Mouse (Mus musculus): ENCODE results near the gene Thsd4. TPM values are rescaled to one million over a fixed set of nuclear protein-coding genes. Genes with fewer than 3 reads are reported as not detected.
A peak's percentile ranks its signal among the peaks of the same experiment; 100 is the strongest.
"Not testable (repeated sequence)": the region's sequence is repeated elsewhere in the genome, so short reads cannot be mapped to it uniquely, and the experiment has no call there.

Gene Thsd4
- polyA plus RNA-seq, 1 experiment from 2014 or later: 5.1 TPM

- Histone ChIP-seq H3K9me3 (ENCODE audit: control insufficient read depth, low read length) (no peaks in the 10 kb centered on the region), H3K4me3 (ENCODE audit: low read depth, low read length) (no peak overlapping the region), H3K4me1 (replicated peaks; ENCODE audit: control insufficient read depth, insufficient read depth, low read length) (no peaks in the 10 kb centered on the region), H3K27me3 (ENCODE audit: control insufficient read depth, insufficient read depth, low read length) (no peaks in the 10 kb centered on the region), H3K27ac (ENCODE audit: low read depth, low read length) (no peak overlapping the region), H3K36me3 (ENCODE audit: control insufficient read depth, insufficient read depth, low read length) (no peaks in the 10 kb centered on the region), H3K4me2 (replicated peaks; ENCODE audit: low read depth, low read length) (no peak overlapping the region), H3K9ac (ENCODE audit: low read depth, low read length) (no peak overlapping the region)
- DNase-seq (ENCODE audit: low spot score): no peak
- no peak for ATAC-seq (ENCODE audit: low FRiP score)
- WGBS: 77% methylated on average over 2 of the region's 2 CpGs
Observed at GRCm38 (mm10) chr9:59981116-59981515, 540.7 kb downstream of the Thsd4 start.

GRCm38 (mm10) chr9:59971263-59971662 lies 550.6 kb downstream of the Thsd4 start:
- H3K27me3 ChIP-seq (ENCODE audit: control insufficient read depth, insufficient read depth, low read length): no peaks in the 10 kb centered on the region
- no peak overlapping the region for H3K4me2 ChIP-seq (replicated peaks; ENCODE audit: low read depth, low read length)
- ATAC-seq (ENCODE audit: low FRiP score) (no peak), DNase-seq (ENCODE audit: low spot score) (no peak)
- no peaks in the 10 kb centered on the region for H3K4me1 ChIP-seq (replicated peaks; ENCODE audit: control insufficient read depth, insufficient read depth, low read length)
- H3K4me3 ChIP-seq (ENCODE audit: low read depth, low read length): no peak overlapping the region
- WGBS: 81% methylated on average over 4 of the region's 4 CpGs
- H3K9ac ChIP-seq (ENCODE audit: low read depth, low read length): no peak overlapping the region
- H3K36me3 ChIP-seq (ENCODE audit: control insufficient read depth, insufficient read depth, low read length): no peaks in the 10 kb centered on the region
- H3K9me3 ChIP-seq (ENCODE audit: control insufficient read depth, low read length): no peaks in the 10 kb centered on the region
- H3K27ac ChIP-seq (ENCODE audit: low read depth, low read length): no peak overlapping the region

- DNase-seq (ENCODE audit: low spot score): peak; percentile 84
- ATAC-seq (ENCODE audit: low FRiP score): no peak
Observed at GRCm38 (mm10) chr9:59969383-59969782, 552.5 kb downstream of the Thsd4 start.

GRCm38 (mm10) chr9:59965046-59965445 lies 556.8 kb downstream of the Thsd4 start:
- WGBS: 88% methylated on average over 10 of the region's 10 CpGs
- no peaks in the 10 kb centered on the region for H3K36me3 ChIP-seq (ENCODE audit: control insufficient read depth, insufficient read depth, low read length)
- H3K4me3 ChIP-seq (ENCODE audit: low read depth, low read length): no peak overlapping the region
- ATAC-seq (ENCODE audit: low FRiP score) (no peak), DNase-seq (ENCODE audit: low spot score) (no peak)
- H3K27me3 ChIP-seq (ENCODE audit: control insufficient read depth, insufficient read depth, low read length): no peaks in the 10 kb centered on the region
- H3K27ac ChIP-seq (ENCODE audit: low read depth, low read length): no peak overlapping the region
- no peak overlapping the region for H3K9ac ChIP-seq (ENCODE audit: low read depth, low read length)
- H3K9me3 ChIP-seq (ENCODE audit: control insufficient read depth, low read length): no peaks in the 10 kb centered on the region
- H3K4me1 ChIP-seq (replicated peaks; ENCODE audit: control insufficient read depth, insufficient read depth, low read length): no peaks in the 10 kb centered on the region; the same call in 1 of the 2 replicates
- H3K4me2 ChIP-seq (replicated peaks; ENCODE audit: low read depth, low read length): no peak overlapping the region

More at GRCm38 (mm10) chr9:59969383-59969782, 552.5 kb downstream of the Thsd4 start:
- no peaks in the 10 kb centered on the region for H3K36me3 ChIP-seq (ENCODE audit: control insufficient read depth, insufficient read depth, low read length)
- H3K4me2 ChIP-seq (replicated peaks; ENCODE audit: low read depth, low read length): no peak overlapping the region
- no peaks in the 10 kb centered on the region for H3K9me3 ChIP-seq (ENCODE audit: control insufficient read depth, low read length)
- H3K4me1 ChIP-seq (replicated peaks; ENCODE audit: control insufficient read depth, insufficient read depth, low read length): no peaks in the 10 kb centered on the region
- H3K27ac ChIP-seq (ENCODE audit: low read depth, low read length): no peak overlapping the region
- H3K27me3 ChIP-seq (ENCODE audit: control insufficient read depth, insufficient read depth, low read length): no peaks in the 10 kb centered on the region
- 36% methylated on average over 6 of the region's 6 CpGs for WGBS
- H3K4me3 ChIP-seq (ENCODE audit: low read depth, low read length): no peak overlapping the region
- H3K9ac ChIP-seq (ENCODE audit: low read depth, low read length): no peak overlapping the region

- no peak for ATAC-seq (ENCODE audit: low FRiP score)
- Histone ChIP-seq H3K4me1 (replicated peaks; ENCODE audit: control insufficient read depth, insufficient read depth, low read length) (no peaks in the 10 kb centered on the region; the same call in 1 of the 2 replicates), H3K9ac (ENCODE audit: low read depth, low read length) (no peak overlapping the region), H3K27ac (ENCODE audit: low read depth, low read length) (no peak overlapping the region), H3K4me3 (ENCODE audit: low read depth, low read length) (no peak overlapping the region), H3K9me3 (ENCODE audit: control insufficient read depth, low read length) (no peaks in the 10 kb centered on the region), H3K4me2 (replicated peaks; ENCODE audit: low read depth, low read length) (no peak overlapping the region), H3K27me3 (ENCODE audit: control insufficient read depth, insufficient read depth, low read length) (no peaks in the 10 kb centered on the region), H3K36me3 (ENCODE audit: control insufficient read depth, insufficient read depth, low read length) (no peaks in the 10 kb centered on the region)
- no peak for DNase-seq (ENCODE audit: low spot score)
- WGBS: 60% methylated on average over 3 of the region's 3 CpGs
Observed at GRCm38 (mm10) chr9:59964367-59964766, 557.5 kb downstream of the Thsd4 start.

- Histone ChIP-seq H3K36me3 (ENCODE audit: control insufficient read depth, insufficient read depth, low read length) (no peaks in the 10 kb centered on the region), H3K9ac (ENCODE audit: low read depth, low read length) (no peak overlapping the region), H3K4me2 (replicated peaks; ENCODE audit: low read depth, low read length) (no peak overlapping the region), H3K4me1 (replicated peaks; ENCODE audit: control insufficient read depth, insufficient read depth, low read length) (no peaks in the 10 kb centered on the region; the same call in 1 of the 2 replicates), H3K4me3 (ENCODE audit: low read depth, low read length) (no peak overlapping the region), H3K9me3 (ENCODE audit: control insufficient read depth, low read length) (no peaks in the 10 kb centered on the region), H3K27me3 (ENCODE audit: control insufficient read depth, insufficient read depth, low read length) (no peaks in the 10 kb centered on the region), H3K27ac (ENCODE audit: low read depth, low read length) (no peak overlapping the region)
- 66% methylated on average over 14 of the region's 14 CpGs for WGBS
- DNase-seq (ENCODE audit: low spot score) (peak; percentile 18), ATAC-seq (ENCODE audit: low FRiP score) (no peak)
Observed at GRCm38 (mm10) chr9:59961201-59961955, 560.5 kb downstream of the Thsd4 start.

GRCm38 (mm10) chr9:59960559-59960958 lies 561.3 kb downstream of the Thsd4 start, which contains the start of gene Nr2e3:
Gene Nr2e3, minus strand, starts transcription at chr9:59960659.
- H3K4me3 ChIP-seq (ENCODE audit: low read depth, low read length): no peak within 1 kb of the TSS
- DNase-seq (ENCODE audit: low spot score) (no peak), ATAC-seq (ENCODE audit: low FRiP score) (no peak)
- no peak within 1 kb of the TSS for H3K4me2 ChIP-seq (replicated peaks; ENCODE audit: low read depth, low read length)
- WGBS: 89% methylated on average over 10 of the region's 10 CpGs
- no peak within 1 kb of the TSS for H3K9ac ChIP-seq (ENCODE audit: low read depth, low read length)
- H3K4me1 ChIP-seq (replicated peaks; ENCODE audit: control insufficient read depth, insufficient read depth, low read length): no peaks in the 10 kb centered on the region; the same call in 1 of the 2 replicates
- H3K27me3 ChIP-seq (ENCODE audit: control insufficient read depth, insufficient read depth, low read length): no peaks in the 10 kb centered on the region
- no peaks in the 10 kb centered on the region for H3K36me3 ChIP-seq (ENCODE audit: control insufficient read depth, insufficient read depth, low read length)
- no peak within 1 kb of the TSS for H3K27ac ChIP-seq (ENCODE audit: low read depth, low read length)
- H3K9me3 ChIP-seq (ENCODE audit: control insufficient read depth, low read length): no peaks in the 10 kb centered on the region

- H3K4me1 ChIP-seq (replicated peaks; ENCODE audit: control insufficient read depth, insufficient read depth, low read length): no peaks in the 10 kb centered on the region; the same call in 1 of the 2 replicates
- no peak overlapping the region for H3K4me2 ChIP-seq (replicated peaks; ENCODE audit: low read depth, low read length)
- no peak overlapping the region for H3K4me3 ChIP-seq (ENCODE audit: low read depth, low read length)
- ATAC-seq (ENCODE audit: low FRiP score) (peak; percentile 61), DNase-seq (ENCODE audit: low spot score) (peak; percentile 96)
- H3K9me3 ChIP-seq (ENCODE audit: control insufficient read depth, low read length): no peaks in the 10 kb centered on the region
- no peak overlapping the region for H3K9ac ChIP-seq (ENCODE audit: low read depth, low read length)
- no peaks in the 10 kb centered on the region for H3K27me3 ChIP-seq (ENCODE audit: control insufficient read depth, insufficient read depth, low read length)
- H3K27ac ChIP-seq (ENCODE audit: low read depth, low read length): no peak overlapping the region
- WGBS: 5% methylated on average over 8 of the region's 8 CpGs
- no peaks in the 10 kb centered on the region for H3K36me3 ChIP-seq (ENCODE audit: control insufficient read depth, insufficient read depth, low read length)
Observed at GRCm38 (mm10) chr9:59959276-59959675, 562.6 kb downstream of the Thsd4 start.

GRCm38 (mm10) chr9:59958115-59958514 lies 563.7 kb downstream of the Thsd4 start:
- 82% methylated on average over 1 of the region's 1 CpGs for WGBS
- H3K9me3 ChIP-seq (ENCODE audit: control insufficient read depth, low read length); H3K4me2 ChIP-seq (replicated peaks; ENCODE audit: low read depth, low read length); H3K4me1 ChIP-seq (replicated peaks; ENCODE audit: control insufficient read depth, insufficient read depth, low read length); H3K9ac ChIP-seq (ENCODE audit: low read depth, low read length); H3K4me3 ChIP-seq (ENCODE audit: low read depth, low read length); H3K27me3 ChIP-seq (ENCODE audit: control insufficient read depth, insufficient read depth, low read length); DNase-seq (ENCODE audit: low spot score); ATAC-seq (ENCODE audit: low FRiP score); H3K36me3 ChIP-seq (ENCODE audit: control insufficient read depth, insufficient read depth, low read length); H3K27ac ChIP-seq (ENCODE audit: low read depth, low read length): not testable (repeated sequence)

Measured in hindbrain, embryonic 11.5 days (tissue).